Mouse (Mus musculus) frontal cortex, adult 2 months (tissue): ENCODE measurements at regions not wholly inside any gene's neighbourhood (a gene's known extent, or its start where the extent isn't known, plus 50 kb on each side); places are given as distances from the start of the nearest gene placed in this dataset.

Source experiments
- DNase-seq, 2 experiments: peaks; one replicate each; pipeline ENCODE4 v3.0.0; 2022; ENCODE audit warnings: low spot score in 1 of 2; ENCODE audit errors: extremely low spot score in 1 of 2

DNA sequence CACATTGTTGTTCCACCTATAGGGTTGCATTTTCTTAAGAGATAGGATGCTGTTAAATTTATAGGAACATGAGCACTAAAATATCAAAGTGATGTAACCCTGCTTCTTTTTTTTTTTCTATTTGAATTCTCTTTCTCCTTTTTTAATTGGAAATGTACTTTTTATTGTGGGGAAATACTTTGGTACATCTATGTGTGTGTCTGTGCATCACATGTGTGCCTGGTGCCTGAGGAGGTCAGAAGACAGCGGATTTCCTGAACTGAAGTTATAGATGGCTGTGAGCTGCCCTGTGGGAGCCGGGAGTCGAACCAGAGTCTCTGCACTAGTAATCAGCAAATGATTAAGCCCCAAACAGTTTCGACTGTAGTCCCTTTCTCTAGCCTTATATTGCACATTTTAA is 180.7 kb downstream of the Ifng start:
- no peak for DNase-seq

DNA sequence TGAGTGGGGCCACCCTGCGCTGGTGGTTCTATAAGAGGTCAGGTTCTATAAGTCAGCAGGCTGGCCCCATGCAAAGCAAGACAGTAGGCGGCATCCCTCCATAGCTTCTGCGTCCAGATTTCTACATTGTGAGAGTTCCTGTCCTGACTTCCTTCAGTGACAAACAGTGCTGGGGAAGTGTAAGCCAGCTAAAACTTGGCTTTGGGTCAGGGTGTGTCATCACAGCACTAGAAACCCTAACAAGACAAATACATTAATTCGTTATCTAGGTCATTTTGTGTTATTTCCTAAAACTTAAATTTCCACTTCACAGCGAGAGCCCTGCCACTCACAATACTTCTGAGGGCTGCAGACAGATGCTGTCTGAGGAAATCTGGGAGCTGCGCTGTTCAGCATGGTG is 181.3 kb downstream of the Ifng start:
- DNase-seq = no peak

DNA sequence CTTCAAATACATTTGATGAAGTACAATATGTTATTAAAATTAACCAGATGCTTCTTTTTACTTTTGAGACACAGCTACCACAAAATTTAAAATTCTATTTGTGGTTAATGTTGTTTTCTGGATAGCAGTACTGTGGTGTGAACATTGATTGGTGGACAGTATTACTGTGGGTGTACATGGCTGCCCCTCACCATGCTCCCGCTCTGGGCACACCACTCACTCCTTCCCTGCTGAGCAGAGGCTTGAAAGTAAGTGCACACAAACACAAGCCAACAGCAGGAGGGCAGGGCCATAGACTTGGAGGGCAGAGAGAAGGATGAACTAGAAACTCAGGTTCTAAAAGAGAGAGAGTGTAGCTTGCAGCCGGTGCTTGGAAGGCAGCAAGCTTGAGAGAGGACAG is 182.1 kb downstream of the Ifng start:
- DNase-seq = no peak

DNA sequence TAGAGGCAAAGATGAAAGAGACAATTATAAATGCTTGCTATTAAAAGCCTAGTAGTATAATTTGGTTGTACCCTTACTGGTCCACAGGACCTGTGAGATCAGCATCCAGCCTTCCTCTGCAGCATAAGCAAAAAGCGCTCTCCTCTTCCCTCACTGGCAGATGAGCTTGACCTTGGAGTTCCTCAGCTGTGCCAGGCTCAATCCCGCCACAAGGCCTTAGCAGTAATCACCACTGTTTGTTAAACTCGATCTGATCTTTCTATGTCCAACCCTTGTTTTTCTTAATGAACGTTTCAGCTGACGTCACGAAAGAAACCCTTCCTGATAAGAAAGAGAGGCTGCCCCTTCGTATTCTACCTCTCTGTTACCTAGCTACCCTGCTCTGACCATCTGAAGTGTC is 183.5 kb downstream of the Ifng start:
- no peak for DNase-seq

DNA sequence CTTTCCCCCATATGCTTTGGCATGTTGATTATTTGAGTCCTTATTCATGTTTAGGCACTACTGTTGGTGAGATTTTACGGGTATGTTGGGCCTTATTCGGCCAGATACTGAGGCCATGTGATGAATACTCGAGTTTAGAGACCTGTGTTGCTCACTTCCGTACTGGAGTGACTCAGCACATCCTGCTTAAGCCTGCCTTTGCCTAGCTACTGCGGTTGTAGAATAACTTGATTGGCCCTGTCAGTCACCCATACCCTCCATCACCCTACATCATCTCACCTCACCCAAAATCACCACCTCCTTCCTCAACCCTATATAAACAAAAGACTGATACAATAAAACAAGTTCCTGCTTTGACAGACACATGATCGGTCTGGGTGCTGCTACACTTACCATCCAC is 187.2 kb downstream of the Ifng start:
- no peak for DNase-seq

DNA sequence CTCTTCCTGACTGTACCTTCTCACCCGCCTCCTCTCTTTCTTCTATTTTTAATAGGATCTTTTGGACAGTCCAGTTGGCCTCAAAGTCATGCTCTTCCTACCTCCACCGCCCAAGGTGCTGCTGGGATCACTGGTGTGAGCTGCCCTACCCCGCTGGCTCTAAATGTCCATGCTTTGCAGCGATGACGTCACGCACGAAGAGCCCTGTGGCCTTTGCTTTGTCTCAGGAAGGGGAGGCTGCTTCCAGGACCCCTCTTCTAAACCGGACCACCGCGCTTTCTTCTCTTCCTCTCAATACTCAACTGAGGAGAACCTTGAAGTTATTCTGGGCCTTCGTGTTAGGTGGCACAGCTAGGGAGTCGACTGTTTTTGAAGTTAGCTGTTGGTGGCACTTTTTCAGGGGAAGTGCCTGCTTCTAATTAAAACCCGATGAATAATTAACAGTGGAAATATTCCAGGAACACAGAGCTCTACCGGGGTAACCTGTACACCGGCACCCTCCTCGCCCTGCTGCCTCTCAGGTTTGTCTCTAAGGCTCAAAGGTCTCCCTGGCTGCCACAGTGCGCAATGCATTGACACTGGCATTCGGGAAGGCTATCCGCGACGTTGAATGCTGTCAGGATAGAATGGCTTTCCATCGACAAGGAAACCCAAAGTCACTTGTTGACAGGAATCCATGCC is 188.7 kb downstream of the Ifng start:
- no peak for DNase-seq

DNA sequence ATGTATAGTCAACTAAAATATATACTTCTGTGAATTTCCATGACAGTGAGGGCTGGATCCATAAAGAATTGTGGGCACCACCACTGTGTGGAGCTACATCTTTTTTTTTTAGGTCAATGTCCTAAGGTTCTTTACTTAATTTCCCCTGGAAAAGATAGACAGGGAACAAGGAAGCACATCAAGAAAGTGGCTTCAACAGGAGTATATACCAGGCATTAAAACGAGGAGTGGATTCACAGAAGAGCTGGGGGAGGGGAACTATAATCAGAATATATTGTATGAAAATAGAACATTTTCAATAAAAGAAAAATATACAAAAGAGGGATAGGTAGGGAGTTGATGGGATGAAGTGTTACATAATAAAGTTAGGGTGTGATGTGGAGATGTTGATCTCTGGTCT is 190.9 kb downstream of the Ifng start:
- no peak for DNase-seq

DNA sequence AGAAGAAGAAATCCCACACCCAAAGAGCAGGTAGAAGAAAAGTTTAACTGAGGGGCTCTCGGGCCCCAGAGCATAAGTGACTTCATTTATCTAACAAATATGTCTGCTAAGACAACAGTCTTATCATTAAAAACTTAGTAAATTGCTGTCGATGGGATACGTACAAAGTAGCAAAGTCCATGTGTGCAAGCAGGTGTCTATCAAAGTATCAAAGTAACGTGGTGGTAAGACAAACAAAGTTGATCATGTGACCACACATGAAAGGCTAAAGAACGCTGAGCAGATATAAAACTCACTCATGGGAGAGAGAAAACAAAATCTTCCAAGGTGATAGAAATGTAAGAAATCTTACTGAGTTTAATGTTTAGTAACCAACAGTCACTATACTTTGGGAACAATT is 191.3 kb downstream of the Ifng start:
- DNase-seq = no peak

DNA sequence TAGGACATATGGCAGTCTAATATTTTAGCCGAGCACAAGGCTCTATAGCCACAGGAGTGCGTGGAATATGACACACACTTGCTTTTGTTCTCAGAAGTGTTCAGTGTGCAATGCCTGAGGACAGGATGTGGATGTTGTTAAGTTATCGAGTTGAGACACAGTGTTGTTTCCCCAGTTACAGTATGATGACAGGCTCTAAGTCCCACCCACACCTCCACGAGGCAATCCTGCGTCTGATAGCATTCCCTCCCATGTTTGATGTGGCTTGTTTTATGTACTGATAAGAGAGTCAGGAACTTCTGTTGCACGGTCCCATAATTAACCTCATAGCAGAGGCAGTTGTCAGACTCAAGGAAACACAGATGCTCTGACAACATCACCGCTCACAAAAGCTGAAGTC is 192.6 kb downstream of the Ifng start:
- DNase-seq = no peak

DNA sequence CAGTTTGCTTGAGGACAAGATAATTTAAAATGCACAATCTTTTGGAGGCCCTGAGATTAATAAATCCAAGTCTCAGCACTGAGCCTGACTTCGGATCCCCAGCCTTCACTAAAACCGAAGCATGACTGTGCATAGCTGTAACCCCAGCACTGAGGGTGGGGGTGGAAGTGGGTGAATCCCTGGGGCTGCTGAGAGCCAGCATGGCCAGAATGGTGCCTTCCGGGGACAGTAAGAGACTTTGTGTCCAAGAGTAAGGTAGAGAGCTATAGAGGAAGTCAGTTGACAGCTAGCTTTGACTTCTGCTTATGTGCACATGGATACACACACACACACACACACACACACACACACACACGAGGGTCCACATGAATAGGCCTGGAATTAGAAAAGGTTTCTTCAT is 198.3 kb downstream of the Ifng start:
- DNase-seq = no peak

DNA sequence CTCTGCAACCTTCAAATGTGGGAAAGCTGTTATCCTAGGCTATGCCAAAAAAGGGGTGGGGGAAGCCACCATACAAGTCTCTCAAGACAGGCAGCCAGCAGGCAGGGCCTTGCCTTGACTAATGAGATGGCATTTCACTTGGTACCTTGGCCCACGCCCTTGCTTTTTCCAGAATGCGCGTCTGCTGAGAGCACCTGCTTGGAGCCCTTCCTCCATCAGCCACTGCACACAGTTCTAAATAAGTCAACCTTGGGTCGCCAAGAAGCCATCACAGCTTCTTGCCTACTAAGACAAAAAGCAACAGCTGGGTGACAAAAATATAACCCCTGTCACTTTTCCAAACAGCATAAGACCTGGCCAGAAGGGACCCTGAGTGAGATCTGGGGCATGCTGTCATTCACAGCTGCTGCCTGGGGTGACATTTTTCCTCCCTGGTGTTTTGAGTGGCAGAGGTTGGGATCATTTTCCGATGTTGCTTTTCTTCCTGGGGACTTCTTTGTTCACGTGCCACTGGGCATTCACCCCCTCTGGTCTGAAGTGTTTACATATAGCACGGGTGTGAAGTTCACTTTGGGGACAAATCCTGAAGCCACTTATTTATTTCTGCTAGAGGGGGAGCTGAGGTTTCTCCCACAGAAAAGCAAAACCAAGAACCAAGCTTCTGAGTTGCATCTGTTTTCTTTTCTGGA is 199.4 kb downstream of the Ifng start:
- DNase-seq = no peak

DNA sequence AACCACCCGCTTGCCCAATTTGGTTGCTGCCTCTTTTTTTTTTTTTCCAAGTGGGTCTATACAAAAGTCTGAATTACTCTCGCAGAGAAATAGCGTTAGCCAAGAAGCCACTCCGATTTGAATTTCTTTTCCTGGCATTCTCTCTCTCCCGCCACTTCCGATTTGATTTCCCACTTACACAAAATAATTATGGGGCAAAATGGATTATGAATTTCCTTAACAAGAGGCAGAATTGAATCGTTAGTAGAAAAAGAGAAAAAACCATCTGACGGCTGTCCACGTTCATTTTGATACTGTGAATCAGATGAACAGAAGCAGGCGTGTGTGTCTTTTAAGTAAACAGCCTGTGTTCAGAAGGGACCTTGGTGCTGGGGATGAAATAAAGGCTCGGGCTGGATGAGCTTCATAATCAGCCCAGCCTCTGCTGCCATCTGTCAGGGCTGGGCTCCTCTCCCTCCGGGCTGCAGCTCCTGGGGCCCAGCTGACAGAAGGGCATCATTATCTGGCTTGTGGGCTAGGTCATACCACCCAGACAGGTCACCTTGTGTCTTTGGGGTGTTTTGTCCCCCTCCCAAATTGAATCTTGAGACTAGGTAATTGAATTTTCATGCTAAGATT is 200.1 kb downstream of the Ifng start:
- DNase-seq = peak in 1 of 2 experiments; percentile 29

DNA sequence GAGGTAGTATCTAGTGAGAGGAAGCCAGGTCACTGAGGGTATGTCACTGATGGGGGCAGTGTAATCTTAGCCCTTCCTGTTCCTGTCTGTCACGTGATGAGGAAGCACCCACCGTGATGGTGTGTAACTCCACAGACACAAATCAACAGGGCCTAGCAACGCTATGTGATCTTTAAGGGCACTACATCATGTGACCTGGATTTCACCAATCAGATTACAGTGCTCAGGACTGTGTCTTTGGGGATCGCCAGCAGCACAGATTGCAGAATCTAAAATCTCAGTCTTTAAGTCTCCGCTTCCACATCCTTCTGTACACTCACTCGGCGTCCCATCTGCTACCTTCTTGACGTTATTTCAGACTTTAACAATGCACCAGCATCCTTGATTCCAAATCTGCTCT is 202.8 kb downstream of the Ifng start:
- DNase-seq = peak in 1 of 2 experiments; percentile 50

DNA sequence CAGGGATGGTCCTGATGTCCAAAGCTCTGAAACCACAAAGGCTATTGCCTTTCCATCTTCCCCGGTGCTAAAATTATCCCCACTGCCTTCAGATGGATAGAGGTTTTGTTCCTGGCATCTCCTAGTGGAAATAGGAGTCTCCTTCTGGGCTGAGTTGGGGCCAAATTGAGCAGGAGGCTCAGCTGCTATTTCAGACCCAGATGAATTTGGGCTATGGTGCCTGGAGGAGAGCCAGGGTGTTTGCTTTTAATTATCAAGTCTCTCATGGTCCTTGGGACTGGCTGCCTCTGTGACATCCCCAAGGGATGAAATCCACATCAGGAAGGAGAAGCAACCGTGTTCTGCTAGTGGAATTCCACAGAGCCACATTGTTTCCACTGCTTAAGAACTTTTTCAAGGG is 207.3 kb downstream of the Ifng start:
- peak in 1 of 2 experiments; percentile 15 for DNase-seq

DNA sequence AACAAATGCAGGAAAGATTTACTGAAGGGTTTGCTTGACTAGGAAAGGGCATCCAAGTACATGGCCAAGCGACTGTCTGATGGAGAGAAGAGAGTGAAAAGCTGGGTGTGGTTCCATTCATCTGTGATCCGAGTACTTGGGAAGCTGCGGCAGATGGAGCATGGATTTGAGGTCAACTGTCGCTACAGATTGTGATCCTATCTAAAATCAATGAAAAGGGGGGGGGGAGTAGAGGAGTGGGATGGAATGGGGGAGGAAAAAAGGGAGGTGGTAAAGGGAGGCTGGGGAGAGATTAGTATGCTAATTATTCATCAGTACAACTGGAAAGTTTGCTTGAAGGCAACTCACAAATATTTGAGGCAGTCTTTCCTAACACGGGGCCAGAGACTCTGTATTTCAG is 213.4 kb downstream of the Dyrk2 start:
- DNase-seq = no peak

DNA sequence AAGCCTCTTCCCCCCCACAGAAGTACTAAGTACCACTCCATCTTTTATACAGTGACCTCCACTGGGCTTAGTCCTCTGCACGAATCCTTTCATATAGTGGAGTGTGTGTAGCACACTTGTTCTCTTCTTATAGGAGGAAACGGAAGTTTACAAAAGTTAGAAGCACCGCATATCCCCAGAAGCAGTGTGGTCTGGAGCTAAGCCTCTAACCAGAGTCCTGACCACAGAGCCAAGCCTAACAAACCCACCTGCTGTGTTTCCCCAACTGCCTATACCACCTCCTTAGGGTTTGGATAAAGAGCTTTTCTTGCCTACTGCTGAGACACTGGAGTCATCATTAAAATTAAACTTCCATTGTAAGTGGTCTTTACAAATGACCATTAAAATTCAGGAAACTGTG is 204.0 kb downstream of the Dyrk2 start:
- no peak for DNase-seq

DNA sequence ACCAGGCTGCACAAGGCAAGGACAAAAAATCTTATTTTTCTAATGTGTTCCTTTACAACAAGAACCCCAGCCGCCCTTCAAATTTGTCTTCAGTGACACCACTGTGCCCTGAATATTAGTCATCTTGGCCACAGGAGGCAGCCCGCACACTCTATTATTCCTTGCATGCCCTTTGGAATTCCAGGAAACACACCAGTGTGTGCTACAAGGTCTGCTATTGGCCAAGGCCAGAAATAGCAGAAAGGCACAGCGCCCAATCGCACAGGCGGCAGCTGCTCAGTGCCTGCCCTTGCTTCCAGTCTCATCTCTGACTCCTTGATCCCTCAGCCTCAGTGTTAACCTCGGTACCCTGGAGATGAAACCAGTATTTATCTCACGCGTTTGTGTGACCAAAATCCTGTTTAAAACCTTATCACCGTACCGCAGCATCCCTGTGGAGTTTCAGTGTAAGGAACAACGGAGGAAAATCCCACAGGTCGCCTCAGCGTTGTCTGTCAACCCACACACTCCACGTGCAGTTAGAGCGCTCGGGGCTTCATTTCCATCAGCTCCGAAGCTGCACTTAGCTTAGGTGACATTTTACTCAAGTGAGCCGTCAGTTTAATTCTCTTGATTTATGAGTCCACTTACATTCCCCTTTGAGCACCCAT is 194.1 kb downstream of the Dyrk2 start:
- peak in 1 of 2 experiments; percentile 6 for DNase-seq

DNA sequence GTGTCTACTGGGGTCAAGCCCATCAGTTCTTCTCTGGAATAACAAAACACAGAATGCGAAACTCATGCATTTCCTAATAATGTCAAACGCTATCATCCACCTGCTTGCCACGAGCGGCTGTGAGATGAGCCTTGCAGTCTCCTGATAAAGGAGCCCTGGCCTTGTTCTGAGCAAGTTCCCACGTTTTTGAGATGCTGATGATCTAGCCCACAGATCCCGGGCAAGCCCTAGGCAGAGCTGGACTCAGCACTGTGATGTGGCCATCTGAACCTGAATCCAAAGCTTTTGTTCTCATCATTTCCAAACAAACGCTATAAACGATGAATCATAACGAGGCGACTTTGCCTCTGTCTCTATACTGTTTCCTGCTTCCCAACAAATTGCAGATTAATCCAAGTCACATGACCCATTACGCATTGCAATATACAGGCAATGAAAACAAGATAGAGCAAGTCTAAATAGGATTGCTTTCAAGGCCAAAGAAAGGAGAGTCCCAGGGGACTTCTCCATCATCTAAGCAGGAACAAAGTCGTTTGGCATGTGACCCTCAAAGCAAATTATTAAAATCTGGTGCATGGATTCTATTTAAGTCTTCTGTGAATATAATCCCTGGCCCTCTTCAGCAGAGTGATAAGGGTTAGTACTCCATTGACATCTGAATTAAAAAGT is 191.1 kb downstream of the Dyrk2 start:
- no peak for DNase-seq

DNA sequence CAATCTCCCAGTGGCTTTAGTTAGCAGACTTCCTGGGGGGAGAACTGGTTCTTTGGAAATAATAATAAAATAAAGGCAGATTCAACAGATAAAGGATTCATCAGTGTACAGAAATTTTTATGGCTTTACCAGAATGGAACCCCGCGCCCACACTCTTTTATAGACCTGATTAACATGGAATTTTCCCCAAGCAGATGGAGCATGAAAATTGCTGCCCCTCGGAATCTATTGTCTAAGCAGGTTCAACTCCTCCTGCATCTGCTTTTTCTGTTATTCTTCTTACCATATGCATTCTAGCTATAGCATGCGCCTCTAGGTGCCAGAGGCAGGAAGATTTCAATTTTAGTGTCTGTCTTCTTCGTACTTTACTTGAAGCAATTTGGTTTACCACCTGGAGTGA is 190.5 kb downstream of the Dyrk2 start:
- no peak for DNase-seq

DNA sequence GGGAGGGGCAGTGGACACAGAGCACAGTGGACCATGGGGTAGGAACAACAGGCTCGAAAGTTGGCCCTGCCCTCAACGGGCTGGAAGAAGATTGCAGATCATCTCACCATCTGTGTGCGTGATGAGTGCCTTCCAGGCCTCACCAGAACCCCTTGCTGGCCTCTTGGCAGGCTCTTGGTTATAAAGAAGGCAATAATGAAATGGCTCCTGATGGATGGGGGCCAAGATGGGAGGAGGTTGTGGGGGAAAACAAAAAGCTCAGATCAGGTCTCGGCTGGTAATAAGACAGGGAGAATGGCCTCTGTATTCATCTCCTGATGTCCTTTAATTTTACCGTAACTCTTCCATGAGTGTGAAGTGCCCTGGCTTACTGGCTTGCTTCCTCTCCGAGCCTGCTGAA is 189.1 kb downstream of the Dyrk2 start:
- DNase-seq = no peak

DNA sequence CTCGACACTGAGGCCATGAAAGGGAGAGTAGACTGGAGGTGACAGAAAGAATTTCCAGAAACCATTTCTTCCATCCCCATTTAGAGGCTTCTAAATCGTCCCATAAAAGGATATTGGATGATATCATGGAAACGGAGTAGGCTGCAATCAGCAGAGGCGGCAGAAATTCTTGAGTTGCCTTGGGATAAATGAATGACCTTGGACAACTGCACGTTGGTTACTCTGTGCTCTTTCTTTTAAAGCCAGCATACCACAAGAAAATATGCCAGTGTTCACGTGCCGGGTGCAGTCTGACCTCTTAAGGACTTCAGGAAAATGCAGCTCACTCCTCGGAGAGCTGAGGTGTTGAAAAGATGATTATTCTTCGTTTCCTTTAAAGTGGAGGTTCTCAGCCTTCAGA is 186.7 kb downstream of the Dyrk2 start:
- DNase-seq = no peak
